Mouse (Mus musculus) midbrain, embryonic 15.5 days (tissue): ENCODE data around the gene Npb. TPM values are rescaled to one million over a fixed set of nuclear protein-coding genes. Genes with fewer than 3 reads are reported as not detected.
A peak's percentile ranks its signal among the peaks of the same experiment; 100 is the strongest.

ENCODE experiments used
- ATAC-seq: fragments of 200-750 bp; cut with Nextera tagmentation; replicated peaks from 2 replicates; pipeline ENCODE4 v1.8.0; 2017; ENCODE audit warnings: moderate TSS enrichment
- H3K27ac ChIP-seq: fragments of 300-500 bp; sonication (generic); 2 replicates; pipeline ENCODE4 v1.5.1; 2015; ENCODE audit warnings: mild to moderate bottlenecking, inconsistent platforms
- H3K27me3 ChIP-seq: fragments of 300-500 bp; sonication (generic); replicated peaks from 2 replicates; pipeline ENCODE4 v1.6.1; 2015; ENCODE audit warnings: inconsistent platforms
- H3K36me3 ChIP-seq: fragments of 300-500 bp; sonication (generic); replicated peaks from 2 replicates; pipeline ENCODE4 v1.6.1; 2015; ENCODE audit warnings: inconsistent platforms
- H3K4me1 ChIP-seq: fragments of 300-500 bp; sonication (generic); 2 replicates; pipeline ENCODE4 v1.6.1; 2015; ENCODE audit warnings: inconsistent platforms
- H3K4me2 ChIP-seq: fragments of 300-500 bp; sonication (generic); 2 replicates; pipeline ENCODE4 v1.6.1; 2015; ENCODE audit warnings: inconsistent platforms, mild to moderate bottlenecking, moderate library complexity
- H3K4me3 ChIP-seq: fragments of 300-500 bp; sonication (generic); 2 replicates; pipeline ENCODE4 v1.5.1; 2015; ENCODE audit warnings: mild to moderate bottlenecking, inconsistent platforms
- H3K9ac ChIP-seq: fragments of 300-500 bp; sonication (generic); 2 replicates; pipeline ENCODE4 v1.6.1; 2015; ENCODE audit warnings: mild to moderate bottlenecking, inconsistent platforms
- H3K9me3 ChIP-seq: fragments of 300-500 bp; sonication (generic); 2 replicates; pipeline ENCODE4 v1.6.1; 2016; ENCODE audit warnings: inconsistent platforms
- WGBS: fragments of 180-500 bp; shearing (Covaris S2); methylation state at CpG from one replicate; pipeline ENCODE4 v1.1.7; 2015; ENCODE audit warnings: mixed read lengths; 5-methylcytosine and 5-hydroxymethylcytosine counted together
- microRNA-seq: library from miRNA; unstranded; fragments of <30 nt; microRNA quantifications from one replicate; pipeline ENCODE4, GENCODE M21; 2016
- polyA plus RNA-seq: library from polyadenylated mRNA; unstranded; fragments of >200 nt; fragmentation: Nextera tagmentation; extraction: Ambion mirVana; gene quantifications from 2 replicates; pipeline ENCODE4 v1.2.1, GENCODE M21; 2015

The Npb gene
- polyA plus RNA-seq, 1 experiment from 2014 or later = 0.59 TPM

DNA sequence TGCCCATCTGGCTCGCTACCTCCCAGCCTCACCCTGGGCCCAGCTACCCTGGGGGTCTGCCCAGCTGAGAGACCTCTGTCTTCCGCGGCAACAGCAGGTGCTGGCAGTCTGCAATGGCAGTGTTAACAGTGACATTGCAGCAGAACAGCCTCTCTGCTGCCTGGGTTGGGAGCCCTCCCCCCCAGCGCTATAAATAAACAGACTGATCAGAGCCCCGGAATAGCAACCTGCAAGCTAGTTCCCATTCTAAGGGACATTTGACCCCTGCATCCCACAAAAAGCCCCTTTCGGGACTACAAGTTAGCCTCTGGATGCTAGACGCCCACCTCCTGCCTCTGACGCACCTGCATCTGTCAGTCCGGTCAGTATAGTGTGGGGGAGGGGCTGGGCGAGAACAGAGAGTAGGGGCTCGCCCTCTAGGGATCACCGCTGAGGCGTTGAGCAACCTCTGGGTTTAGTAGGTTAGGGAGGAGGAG is 39.8 kb downstream of the Npb start, which contains the start of gene Myadml2:
Gene Myadml2 (minus strand): TSS at position 158 of the 476 bp plus-strand sequence.
- WGBS = 8% methylated on average over 13 of the region's 13 CpGs
- H3K36me3 ChIP-seq = no peaks in the 10 kb centered on the region
- H3K4me1 ChIP-seq = peaks cover 14% of the 10 kb centered on the region
- peak within 1 kb of the TSS; percentile 20 for H3K4me3 ChIP-seq
- H3K4me2 ChIP-seq = peak within 1 kb of the TSS; percentile 50
- H3K9ac ChIP-seq = peak within 1 kb of the TSS; percentile 29; the same call in 1 of the 2 replicates
- no peaks in the 10 kb centered on the region for H3K9me3 ChIP-seq
- no peak within 1 kb of the TSS for H3K27ac ChIP-seq
- peaks cover 10% of the 10 kb centered on the region; the same call in 1 of the 2 replicates for H3K27me3 ChIP-seq
- no peak for ATAC-seq

DNA sequence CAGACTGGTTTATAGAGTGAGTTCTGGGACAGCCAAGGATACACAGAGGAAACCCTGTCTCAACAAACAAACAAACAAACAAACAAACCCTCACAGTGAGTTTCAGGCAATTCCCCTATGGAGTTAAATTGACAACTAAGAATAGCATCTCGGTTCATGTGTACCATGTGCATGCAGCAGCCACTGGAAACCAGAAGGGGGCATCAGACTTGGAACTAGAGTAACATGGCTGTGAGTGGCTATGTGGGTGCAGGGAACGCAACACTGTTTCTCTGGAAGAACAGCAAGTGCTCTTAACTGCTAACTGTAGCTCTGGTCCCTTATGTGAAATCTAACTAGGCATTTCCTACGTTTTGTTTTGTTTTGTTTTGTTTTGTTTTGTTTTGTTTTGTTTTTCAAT is 43.6 kb downstream of the Npb start:
- peaks cover 7% of the 10 kb centered on the region for H3K4me1 ChIP-seq
- no peak for ATAC-seq
- no peak overlapping the region for H3K4me3 ChIP-seq
- H3K36me3 ChIP-seq = no peaks in the 10 kb centered on the region
- H3K27me3 ChIP-seq = peaks cover 17% of the 10 kb centered on the region
- H3K4me2 ChIP-seq = no peak overlapping the region
- WGBS = 69% methylated on average over 3 of the region's 3 CpGs
- H3K9ac ChIP-seq = no peak overlapping the region
- H3K9me3 ChIP-seq = no peaks in the 10 kb centered on the region
- H3K27ac ChIP-seq = no peak overlapping the region

DNA sequence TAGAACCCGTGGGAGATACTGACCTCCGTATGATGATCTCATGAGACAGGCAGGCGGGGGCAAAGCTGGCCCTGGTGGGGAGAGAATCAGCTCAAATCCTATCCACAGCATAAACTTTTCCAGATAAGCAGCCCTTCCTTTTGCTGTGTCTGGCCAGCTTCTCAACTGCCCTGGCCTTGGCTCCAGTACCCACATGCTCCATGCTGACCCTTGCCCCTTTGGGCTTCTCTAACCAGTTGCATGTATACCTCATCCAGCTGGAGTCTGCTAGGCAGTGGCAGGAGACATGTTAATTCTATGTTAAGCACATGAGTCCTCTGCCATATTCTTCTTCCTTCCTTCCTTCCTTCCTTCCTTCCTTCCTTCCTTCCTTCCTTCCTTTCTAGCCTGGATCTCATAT is 46.5 kb downstream of the Npb start:
- Histone ChIP-seq H3K4me1 (peaks cover 5% of the 10 kb centered on the region), H3K9ac (no peak overlapping the region), H3K27ac (no peak overlapping the region), H3K9me3 (no peaks in the 10 kb centered on the region), H3K27me3 (peaks cover 39% of the 10 kb centered on the region), H3K4me3 (no peak overlapping the region), H3K36me3 (no peaks in the 10 kb centered on the region), H3K4me2 (no peak overlapping the region)
- WGBS = 69% methylated on average over 3 of the region's 3 CpGs
- ATAC-seq = no peak

- no peak overlapping the region for H3K9ac ChIP-seq
- H3K4me2 ChIP-seq = no peak overlapping the region
- H3K27me3 ChIP-seq = peaks cover 64% of the 10 kb centered on the region
- H3K27ac ChIP-seq = no peak overlapping the region
- no peaks in the 10 kb centered on the region for H3K9me3 ChIP-seq
- WGBS = 88% methylated on average over 4 of the region's 4 CpGs
- peaks cover 22% of the 10 kb centered on the region for H3K4me1 ChIP-seq
- no peaks in the 10 kb centered on the region for H3K36me3 ChIP-seq
- H3K4me3 ChIP-seq = no peak overlapping the region
- no peak for ATAC-seq
Measured at GRCm38 (mm10) chr11:120657301-120657700, 49.0 kb downstream of the Npb start.

Small RNA genes lying within 50 kb of the gene (microRNA-seq; reads per million reads assigned to microRNA genes)
- gene Mir6936 = not detected

Other genes with a start within 250 kb of the Npb start
- 0.84 and 1.4 TPM in 2 replicates for gene Fscn2, start 246.9 kb upstream of the Npb start, polyA plus RNA-seq
- 124 TPM in 2 replicates for gene Faap100, start 229.7 kb upstream of the Npb start, polyA plus RNA-seq
- gene Nploc4, start 170.8 kb upstream of the Npb start, polyA plus RNA-seq = 34.2 and 39.1 TPM in 2 replicates
- not detected in 2 replicates for gene Tspan10, start 165.8 kb upstream of the Npb start, polyA plus RNA-seq
- gene Pde6g, start 155.0 kb upstream of the Npb start, polyA plus RNA-seq = 0.39 and 0.52 TPM in 2 replicates
- 9.8 and 11.4 TPM in 2 replicates for gene Oxld1, start 150.4 kb upstream of the Npb start, polyA plus RNA-seq
- 27.9 and 28.1 TPM in 2 replicates for gene Ccdc137, start 150.4 kb upstream of the Npb start, polyA plus RNA-seq
- gene Arl16, start 140.9 kb upstream of the Npb start, polyA plus RNA-seq = 63.0 and 64.1 TPM in 2 replicates
- 112 and 115 TPM in 2 replicates for gene Mrpl12, start 123.9 kb upstream of the Npb start, polyA plus RNA-seq
- gene Slc25a10, start 116.6 kb upstream of the Npb start, polyA plus RNA-seq = 28.6 and 29.2 TPM in 2 replicates
- gene Gcgr, start 77.8 kb upstream of the Npb start, polyA plus RNA-seq = 0.17 and 0.19 TPM in 2 replicates
- 249 and 264 TPM in 2 replicates for gene Mcrip1, start 58.8 kb upstream of the Npb start, polyA plus RNA-seq
- not detected in 2 replicates for gene Ppp1r27, start 57.3 kb upstream of the Npb start, polyA plus RNA-seq
- gene P4hb, start 35.2 kb upstream of the Npb start, polyA plus RNA-seq = 256 and 259 TPM in 2 replicates
- 458 and 487 TPM in 2 replicates for gene Arhgdia, start 26.9 kb upstream of the Npb start, polyA plus RNA-seq
- 225 and 233 TPM in 2 replicates for gene Alyref, start 10.1 kb upstream of the Npb start, polyA plus RNA-seq
- 200 and 205 TPM in 2 replicates for gene Anapc11, start 10.1 kb upstream of the Npb start, polyA plus RNA-seq
- 222 and 233 TPM in 2 replicates for gene Pcyt2, start 9.5 kb downstream of the Npb start, polyA plus RNA-seq
- 45.8 and 48.2 TPM in 2 replicates for gene Sirt7, start 16.8 kb downstream of the Npb start, polyA plus RNA-seq
- 42.0 and 45.2 TPM in 2 replicates for gene Mafg, start 25.1 kb downstream of the Npb start, polyA plus RNA-seq
- 18.2 and 21.2 TPM in 2 replicates for gene Pycr1, start 35.3 kb downstream of the Npb start, polyA plus RNA-seq
- gene Myadml2, start 39.7 kb downstream of the Npb start, polyA plus RNA-seq = 0.90 and 1.2 TPM in 2 replicates
- gene Notum, start 52.7 kb downstream of the Npb start, polyA plus RNA-seq = 1.4 and 1.8 TPM in 2 replicates
- gene Aspscr1, start 64.5 kb downstream of the Npb start, polyA plus RNA-seq = 149 and 158 TPM in 2 replicates
- 95.6 and 99.7 TPM in 2 replicates for gene Cenpx, start 105.3 kb downstream of the Npb start, polyA plus RNA-seq
- 82.6 and 89.9 TPM in 2 replicates for gene Lrrc45, start 105.4 kb downstream of the Npb start, polyA plus RNA-seq
- gene Rac3, start 113.0 kb downstream of the Npb start, polyA plus RNA-seq = 560 and 572 TPM in 2 replicates
- gene Dcxr, start 118.8 kb downstream of the Npb start, polyA plus RNA-seq = 6.8 and 7.9 TPM in 2 replicates
- gene Cbr2, start 123.6 kb downstream of the Npb start, polyA plus RNA-seq = 1.2 and 2.2 TPM in 2 replicates
- gene Hmga1b, start 154.3 kb downstream of the Npb start, polyA plus RNA-seq = 1.7 and 2.9 TPM in 2 replicates
- gene Rfng, start 175.7 kb downstream of the Npb start, polyA plus RNA-seq = 137 and 138 TPM in 2 replicates
- gene Gps1, start 175.8 kb downstream of the Npb start, polyA plus RNA-seq = 296 and 300 TPM in 2 replicates
- gene Dus1l, start 187.9 kb downstream of the Npb start, polyA plus RNA-seq = 48.2 and 48.5 TPM in 2 replicates
- gene Fasn, start 216.1 kb downstream of the Npb start, polyA plus RNA-seq = 102 and 107 TPM in 2 replicates